Comparison of ENCODE assay signal across 11 mouse cellular contexts in the genomic region with DNA sequence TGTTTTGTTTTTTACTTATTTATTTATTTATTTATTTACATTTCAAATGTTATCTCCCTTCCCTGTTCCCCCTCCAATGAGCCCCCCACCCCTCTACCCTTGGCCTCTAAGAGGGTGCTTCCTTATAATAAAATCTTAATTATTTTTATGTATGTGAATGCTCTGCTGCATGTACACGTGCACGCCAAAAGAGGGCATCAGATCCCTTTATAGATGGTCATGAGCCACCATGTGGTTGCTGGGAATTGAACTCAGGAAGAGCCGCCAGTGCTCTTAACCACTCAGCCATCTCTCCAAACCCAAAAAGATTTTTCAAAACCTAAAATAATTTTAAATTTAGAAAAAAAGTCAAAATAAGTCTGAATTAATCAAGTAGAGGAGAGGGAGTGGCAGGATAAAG. TPM values are rescaled to one million over a fixed set of nuclear protein-coding genes. Genes with fewer than 3 reads are reported as not detected.
DNase-seq lines count a peak whose midpoint lies in the region; ATAC-seq and TF ChIP-seq lines count a peak whose summit lies in the region.
"Had no signal": no experiment of that assay in that cellular context is flagged by ENCODE, and none has a peak within 500 bp of the region (broad histone marks: within the 10 kb centered on the region; RNA-seq: fewer than 3 reads in every experiment).

No protein-coding gene starts in this region.

- no peaks in the 10 kb centered on the region for H3K27me3 ChIP-seq in kidney, embryonic 14.5 days (ENCODE audit: control insufficient read depth, insufficient read depth, low read length)
- no peaks in the 10 kb centered on the region for H3K27me3 ChIP-seq in E14TG2a.4 (ENCODE audit: insufficient read depth, low read length)
- no peaks in the 10 kb centered on the region for H3K27me3 ChIP-seq in midbrain, embryonic 13.5 days
- H3K27me3 ChIP-seq: liver, embryonic 13.5 days; neural tube, embryonic 12.5 days had no signal

- peak; percentile 33 for DNase-seq in kidney, adult 9 months
- peak; percentile 30 for DNase-seq in c-Kit-positive CD71-positive TER-119-positive erythroid progenitor cells, embryonic 14.5 days (ENCODE audit: low spot score)
- no peak for DNase-seq in right cerebral cortex, postnatal 36 days (ENCODE audit: low spot score in 2 of 2)
- DNase-seq: liver, embryonic 13.5 days had no signal

- WGBS in kidney, embryonic 14.5 days = 39% methylated on average over 3 of the region's 3 CpGs
- WGBS in midbrain, embryonic 13.5 days = 36% methylated on average over 3 of the region's 3 CpGs

- no peaks in the 10 kb centered on the region for H3K4me1 ChIP-seq in kidney, embryonic 14.5 days (ENCODE audit: control insufficient read depth, insufficient read depth, low read length)
- H3K4me1 ChIP-seq in E14TG2a.4 (replicated peaks; ENCODE audit: low read depth, low read length) = no peaks in the 10 kb centered on the region
- no peaks in the 10 kb centered on the region for H3K4me1 ChIP-seq in midbrain, embryonic 13.5 days (replicated peaks)
- H3K4me1 ChIP-seq: forebrain, embryonic 10.5 days; liver, embryonic 13.5 days; neural tube, embryonic 12.5 days had no signal

- TF ChIP-seq CTCF in E14TG2a.4 (conservative IDR thresholded peaks at IDR 0.05; ENCODE audit: low read length) = peak; percentile 38

- no peak for ATAC-seq in kidney, embryonic 14.5 days (ENCODE audit: low FRiP score, low TSS enrichment)
- ATAC-seq in megakaryocyte progenitor cell, adult 5-6 weeks (replicated peaks; ENCODE audit: poor library complexity) = peak; percentile 70
- ATAC-seq in megakaryocyte, adult 5-6 weeks (ENCODE audit: poor library complexity, severe bottlenecking) = no peak
- no peak for ATAC-seq in midbrain, embryonic 13.5 days

- H3K27ac ChIP-seq in kidney, embryonic 14.5 days (ENCODE audit: low read depth, low read length) = no peak overlapping the region
- H3K27ac ChIP-seq in midbrain, embryonic 13.5 days = no peak overlapping the region
- H3K27ac ChIP-seq: forebrain, embryonic 10.5 days; liver, embryonic 13.5 days; neural tube, embryonic 12.5 days had no signal

- H3K9ac ChIP-seq in kidney, embryonic 14.5 days (ENCODE audit: low read depth, low read length) = no peak overlapping the region
- no peak overlapping the region for H3K9ac ChIP-seq in midbrain, embryonic 13.5 days (replicated peaks)
- H3K9ac ChIP-seq: liver, embryonic 13.5 days; neural tube, embryonic 12.5 days had no signal

- no peaks in the 10 kb centered on the region for H3K36me3 ChIP-seq in kidney, embryonic 14.5 days (ENCODE audit: control insufficient read depth, insufficient read depth, low read length)
- no peaks in the 10 kb centered on the region for H3K36me3 ChIP-seq in E14TG2a.4 (ENCODE audit: insufficient read depth, low read length)
- no peaks in the 10 kb centered on the region for H3K36me3 ChIP-seq in midbrain, embryonic 13.5 days
- H3K36me3 ChIP-seq: forebrain, embryonic 10.5 days; liver, embryonic 13.5 days; neural tube, embryonic 12.5 days had no signal

- no peaks in the 10 kb centered on the region for H3K9me3 ChIP-seq in kidney, embryonic 14.5 days (ENCODE audit: control insufficient read depth, low read length)
- no peaks in the 10 kb centered on the region for H3K9me3 ChIP-seq in E14TG2a.4 (ENCODE audit: low read length)
- H3K9me3 ChIP-seq in midbrain, embryonic 13.5 days = no peaks in the 10 kb centered on the region
- H3K9me3 ChIP-seq: forebrain, embryonic 10.5 days; liver, embryonic 13.5 days; neural tube, embryonic 12.5 days had no signal

- no peak overlapping the region for H3K4me3 ChIP-seq in kidney, embryonic 14.5 days (ENCODE audit: low read length)
- H3K4me3 ChIP-seq in E14TG2a.4 (replicated peaks; ENCODE audit: low read length) = no peak overlapping the region
- no peak overlapping the region for H3K4me3 ChIP-seq in midbrain, embryonic 13.5 days (replicated peaks)
- H3K4me3 ChIP-seq: forebrain, embryonic 10.5 days; liver, embryonic 13.5 days; neural tube, embryonic 12.5 days had no signal

- no peak overlapping the region for H3K4me2 ChIP-seq in kidney, embryonic 14.5 days (replicated peaks; ENCODE audit: low read depth, low read length)
- no peak overlapping the region for H3K4me2 ChIP-seq in midbrain, embryonic 13.5 days (replicated peaks)
- H3K4me2 ChIP-seq: liver, embryonic 13.5 days; neural tube, embryonic 12.5 days had no signal

RNA-seq across cellular contexts. Expression of a gene that starts 31.4 kb away (rescaled TPM):
- polyA plus RNA-seq in kidney, embryonic 14.5 days (2014; fragmentation: Nextera tagmentation; extraction: Ambion mirVana) = 25.6 and 27.4 TPM in 2 replicates
- total RNA-seq in megakaryocyte progenitor cell, adult 5-6 weeks (2015) = 59.0 and 59.9 TPM in 2 replicates
- 36.8 and 43.4 TPM in 2 replicates for total RNA-seq in megakaryocyte progenitor cell, adult 5-6 weeks (2017)
- total RNA-seq in megakaryocyte, adult 5-6 weeks (2015) = 98.2 and 107 TPM in 2 replicates
- 84.2 and 85.4 TPM in 2 replicates for total RNA-seq in megakaryocyte, adult 5-6 weeks (2017)
- 13.6 and 14.9 TPM in 2 replicates for polyA plus RNA-seq in midbrain, embryonic 13.5 days (2015; fragmentation: Nextera tagmentation; extraction: Ambion mirVana)

Comparison
In these comparisons a context has a peak if more than half of its experiments do, and no peak if none do; other contexts are left out.
1. DNase-seq: peak in kidney, adult 9 months (single experiment) and c-Kit-positive CD71-positive TER-119-positive erythroid progenitor cells, embryonic 14.5 days (single experiment); none in right cerebral cortex, postnatal 36 days (0 of 2).